Mouse (Mus musculus): ENCODE measurements around the gene Plekhm3. TPM values are rescaled to one million over a fixed set of nuclear protein-coding genes. Genes with fewer than 3 reads are reported as not detected.

Plekhm3 gene
- total and polyA plus RNA-seq, 3 experiments = 3.0 to 25.8 (median 8.0) TPM

DNA sequence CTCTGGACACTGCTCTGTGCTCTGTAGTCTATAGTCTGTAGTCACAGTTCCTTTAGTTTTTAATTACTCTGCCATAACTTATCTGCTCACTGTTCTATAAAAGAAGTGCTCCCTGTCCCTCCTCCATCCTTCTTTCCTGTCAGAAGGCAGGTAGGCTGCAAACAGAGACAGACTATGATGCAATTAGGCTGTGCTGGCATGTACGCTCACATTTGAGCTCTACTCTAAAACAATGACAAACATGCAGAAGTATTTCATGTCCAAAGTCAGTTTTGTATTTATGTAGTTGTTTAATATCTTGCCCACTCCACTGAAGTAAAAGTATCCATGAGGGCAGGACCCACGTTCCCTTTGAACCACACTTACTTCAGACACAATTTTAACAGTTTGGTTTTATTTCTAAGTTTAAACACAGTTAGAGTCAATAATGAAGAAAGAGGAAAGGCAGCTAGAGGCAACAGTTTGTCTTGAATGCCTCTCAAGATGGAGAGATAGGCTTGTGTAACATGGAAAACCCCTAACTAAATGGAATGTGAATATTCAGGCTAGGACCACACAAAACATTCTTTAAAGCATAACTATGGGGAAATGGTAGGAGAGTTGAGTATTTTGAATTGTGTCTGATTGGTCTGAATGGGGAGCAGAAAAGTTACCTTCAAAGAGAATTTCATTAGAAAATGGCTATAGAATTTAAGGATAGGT, 69.0 kb downstream of the Plekhm3 start:
- Histone ChIP-seq H3K36me3 (replicated peaks) (peaks cover 16% of the 10 kb centered on the region), H3K9me3 (replicated peaks) (no peaks in the 10 kb centered on the region), H3K4me1 (ENCODE audit: insufficient read depth, low read depth, low read length) (peaks cover 4% of the 10 kb centered on the region), H3K27me3 (ENCODE audit: insufficient read depth, low read length) (no peaks in the 10 kb centered on the region), H3K4me3 (ENCODE audit: low read depth, low read length) (no peak overlapping the region)
- TF ChIP-seq TAL1 (conservative IDR thresholded peaks at IDR 0.05; ENCODE audit: low read depth, low read length) = no peak
- no peak for TF ChIP-seq GATA1 (IDR thresholded peaks at IDR 0.05; ENCODE audit: borderline replicate concordance, low read length)
- no peak for TF ChIP-seq CTCF (IDR thresholded peaks at IDR 0.05; ENCODE audit: low read depth, low read length)
- no peak for TF ChIP-seq POLR2AphosphoS5 (IDR thresholded peaks at IDR 0.05; ENCODE audit: insufficient replicate concordance, low read depth, low read length)
- no peak for TF ChIP-seq GATA2 (IDR thresholded peaks at IDR 0.05; ENCODE audit: borderline replicate concordance, low read depth, low read length)
- no peak for DNase-seq (ENCODE audit: low spot score)
- no peak for ATAC-seq (ENCODE audit: extremely low read depth, insufficient number of reproducible peaks, low FRiP score, poor library complexity, severe bottlenecking)

DNA sequence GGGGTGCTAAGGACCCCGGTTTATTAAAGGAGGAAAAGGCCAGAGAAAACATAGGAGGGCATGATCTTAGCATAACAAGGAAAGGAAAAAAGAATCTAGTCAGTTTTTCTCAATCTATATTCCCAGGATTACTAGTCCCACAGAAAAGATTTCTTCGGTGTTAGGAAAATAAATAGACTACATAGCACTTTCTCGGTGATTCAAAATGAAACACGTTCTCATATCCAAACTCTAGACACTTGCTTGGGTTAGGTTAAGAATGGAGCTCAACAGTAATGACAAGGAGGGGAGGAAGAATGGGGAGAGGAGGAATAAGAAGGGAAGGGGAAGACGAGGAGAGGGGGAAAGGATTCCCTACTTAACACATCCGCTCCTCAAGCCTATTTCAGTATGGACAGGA, 69.9 kb downstream of the Plekhm3 start:
- H3K36me3 ChIP-seq (replicated peaks) = peaks cover 16% of the 10 kb centered on the region
- ATAC-seq (ENCODE audit: extremely low read depth, insufficient number of reproducible peaks, low FRiP score, poor library complexity, severe bottlenecking) = no peak
- DNase-seq (ENCODE audit: low spot score) = no peak
- H3K27me3 ChIP-seq (ENCODE audit: insufficient read depth, low read length) = no peaks in the 10 kb centered on the region
- peaks cover 4% of the 10 kb centered on the region for H3K4me1 ChIP-seq (ENCODE audit: insufficient read depth, low read depth, low read length)
- TF ChIP-seq TAL1 (conservative IDR thresholded peaks at IDR 0.05; ENCODE audit: low read depth, low read length) (no peak), CTCF (IDR thresholded peaks at IDR 0.05; ENCODE audit: low read depth, low read length) (no peak), GATA2 (IDR thresholded peaks at IDR 0.05; ENCODE audit: borderline replicate concordance, low read depth, low read length) (no peak), GATA1 (IDR thresholded peaks at IDR 0.05; ENCODE audit: borderline replicate concordance, low read length) (no peak), POLR2AphosphoS5 (IDR thresholded peaks at IDR 0.05; ENCODE audit: insufficient replicate concordance, low read depth, low read length) (no peak)
- H3K4me3 ChIP-seq (ENCODE audit: low read depth, low read length) = no peak overlapping the region
- H3K9me3 ChIP-seq (replicated peaks) = no peaks in the 10 kb centered on the region

DNA sequence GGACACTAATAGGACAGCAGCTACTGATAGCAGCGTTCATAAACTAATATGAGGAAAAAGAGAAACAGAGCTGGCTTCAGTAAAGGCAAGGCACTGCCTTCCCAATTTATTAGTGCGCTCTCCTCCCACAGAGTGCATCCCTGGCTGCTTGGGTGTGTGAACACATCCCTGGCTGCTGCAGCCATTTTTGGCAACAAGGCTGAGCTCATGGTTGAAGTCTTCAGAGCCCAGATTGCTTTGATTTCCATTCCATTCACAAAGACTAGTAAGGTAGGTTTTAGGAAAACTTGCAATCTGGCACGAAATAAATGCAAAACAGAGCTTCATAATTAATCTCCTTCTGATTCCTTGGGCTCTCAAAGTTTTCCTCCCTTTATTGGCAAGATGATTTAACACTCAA, 71.3 kb downstream of the Plekhm3 start:
- Histone ChIP-seq H3K36me3 (replicated peaks) (peaks cover 17% of the 10 kb centered on the region), H3K4me3 (ENCODE audit: low read depth, low read length) (no peak overlapping the region), H3K4me1 (ENCODE audit: insufficient read depth, low read depth, low read length) (peaks cover 4% of the 10 kb centered on the region), H3K9me3 (replicated peaks) (no peaks in the 10 kb centered on the region), H3K27me3 (ENCODE audit: insufficient read depth, low read length) (no peaks in the 10 kb centered on the region)
- DNase-seq (ENCODE audit: low spot score) (no peak), ATAC-seq (ENCODE audit: extremely low read depth, insufficient number of reproducible peaks, low FRiP score, poor library complexity, severe bottlenecking) (no peak)
- TF ChIP-seq TAL1 (conservative IDR thresholded peaks at IDR 0.05; ENCODE audit: low read depth, low read length) = no peak
- TF ChIP-seq GATA2 (IDR thresholded peaks at IDR 0.05; ENCODE audit: borderline replicate concordance, low read depth, low read length) = no peak
- TF ChIP-seq POLR2AphosphoS5 (IDR thresholded peaks at IDR 0.05; ENCODE audit: insufficient replicate concordance, low read depth, low read length) = no peak
- TF ChIP-seq CTCF (IDR thresholded peaks at IDR 0.05; ENCODE audit: low read depth, low read length) = no peak
- TF ChIP-seq GATA1 (IDR thresholded peaks at IDR 0.05; ENCODE audit: borderline replicate concordance, low read length) = no peak

DNA sequence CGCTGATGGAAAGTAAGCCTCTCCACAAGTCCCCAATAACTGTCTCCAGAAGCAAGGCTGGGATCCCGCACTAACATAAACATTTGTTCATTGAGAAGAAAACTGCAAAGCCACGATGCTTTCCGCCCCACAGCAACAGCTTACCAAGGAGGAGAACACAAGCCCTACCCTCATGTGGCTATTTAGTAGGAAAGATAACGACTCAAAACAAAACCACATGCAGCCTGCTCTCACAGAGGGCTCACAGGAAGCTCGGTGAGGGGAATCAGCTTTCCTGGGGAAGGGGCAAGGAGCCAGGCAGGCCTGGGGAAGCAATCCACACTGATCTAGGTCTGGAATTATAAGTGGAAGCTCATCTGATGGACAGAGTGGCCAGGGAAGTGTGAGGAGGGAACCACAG, 72.6 kb downstream of the Plekhm3 start:
- peaks cover 4% of the 10 kb centered on the region for H3K4me1 ChIP-seq (ENCODE audit: insufficient read depth, low read depth, low read length)
- ATAC-seq (ENCODE audit: extremely low read depth, insufficient number of reproducible peaks, low FRiP score, poor library complexity, severe bottlenecking) (no peak), DNase-seq (ENCODE audit: low spot score) (no peak)
- H3K36me3 ChIP-seq (replicated peaks) = peaks cover 13% of the 10 kb centered on the region
- no peak overlapping the region for H3K4me3 ChIP-seq (ENCODE audit: low read depth, low read length)
- H3K9me3 ChIP-seq (replicated peaks) = no peaks in the 10 kb centered on the region
- no peaks in the 10 kb centered on the region for H3K27me3 ChIP-seq (ENCODE audit: insufficient read depth, low read length)
- no peak for TF ChIP-seq GATA1 (IDR thresholded peaks at IDR 0.05; ENCODE audit: borderline replicate concordance, low read length)
- TF ChIP-seq CTCF (IDR thresholded peaks at IDR 0.05; ENCODE audit: low read depth, low read length) = no peak
- no peak for TF ChIP-seq GATA2 (IDR thresholded peaks at IDR 0.05; ENCODE audit: borderline replicate concordance, low read depth, low read length)
- no peak for TF ChIP-seq TAL1 (conservative IDR thresholded peaks at IDR 0.05; ENCODE audit: low read depth, low read length)
- TF ChIP-seq POLR2AphosphoS5 (IDR thresholded peaks at IDR 0.05; ENCODE audit: insufficient replicate concordance, low read depth, low read length) = no peak

DNA sequence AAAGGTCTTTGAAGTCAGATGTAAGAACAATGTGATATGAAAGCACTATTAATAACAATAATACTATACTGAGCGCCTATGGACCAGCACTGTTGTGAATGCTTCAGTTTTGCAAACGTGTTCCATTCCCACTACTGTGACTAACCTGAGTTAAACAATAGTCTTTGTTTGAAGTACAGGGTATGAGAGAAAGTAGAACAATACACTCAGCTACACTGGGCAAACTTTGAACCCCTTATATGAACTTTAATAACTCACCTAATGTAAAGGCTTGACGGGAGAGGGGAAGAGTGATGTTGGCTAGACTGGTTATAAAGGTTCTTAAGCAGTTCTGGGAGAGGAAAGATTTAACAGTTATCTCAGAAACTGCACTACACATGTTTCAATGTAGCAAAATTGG, 76.0 kb downstream of the Plekhm3 start:
- Histone ChIP-seq H3K4me1 (ENCODE audit: insufficient read depth, low read depth, low read length) (peaks cover 14% of the 10 kb centered on the region), H3K4me3 (ENCODE audit: low read depth, low read length) (no peak overlapping the region), H3K9me3 (replicated peaks) (no peaks in the 10 kb centered on the region), H3K36me3 (replicated peaks) (peaks cover 17% of the 10 kb centered on the region), H3K27me3 (ENCODE audit: insufficient read depth, low read length) (no peaks in the 10 kb centered on the region)
- ATAC-seq (ENCODE audit: extremely low read depth, insufficient number of reproducible peaks, low FRiP score, poor library complexity, severe bottlenecking) = no peak
- no peak for DNase-seq (ENCODE audit: low spot score)
- TF ChIP-seq POLR2AphosphoS5 (IDR thresholded peaks at IDR 0.05; ENCODE audit: insufficient replicate concordance, low read depth, low read length) (no peak), CTCF (IDR thresholded peaks at IDR 0.05; ENCODE audit: low read depth, low read length) (no peak), GATA1 (IDR thresholded peaks at IDR 0.05; ENCODE audit: borderline replicate concordance, low read length) (no peak), GATA2 (IDR thresholded peaks at IDR 0.05; ENCODE audit: borderline replicate concordance, low read depth, low read length) (no peak)

DNA sequence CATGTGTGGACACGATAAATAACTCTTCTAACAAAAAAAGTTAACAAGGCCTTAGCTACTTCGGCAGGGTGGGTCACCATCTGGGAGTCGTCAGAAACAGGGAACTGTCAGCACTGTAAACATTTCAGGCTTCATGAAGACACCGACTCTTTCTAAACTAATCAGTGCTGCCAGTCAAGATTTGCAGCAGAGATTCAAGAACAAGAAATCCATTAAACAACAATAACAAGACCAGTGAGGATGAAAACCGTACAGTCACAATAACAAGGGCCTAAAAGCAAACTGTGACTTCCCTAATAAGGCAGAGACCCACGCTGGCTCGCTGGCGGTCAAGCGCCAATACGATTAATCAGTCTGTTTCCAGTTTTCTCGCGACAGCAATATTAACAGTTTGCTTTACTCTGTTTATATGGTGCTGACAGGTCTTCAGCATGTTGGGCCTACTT, 77.8 kb downstream of the Plekhm3 start:
- Histone ChIP-seq H3K9me3 (replicated peaks) (no peaks in the 10 kb centered on the region), H3K27me3 (ENCODE audit: insufficient read depth, low read length) (no peaks in the 10 kb centered on the region), H3K36me3 (replicated peaks) (peaks cover 16% of the 10 kb centered on the region), H3K4me3 (ENCODE audit: low read depth, low read length) (no peak overlapping the region), H3K4me1 (ENCODE audit: insufficient read depth, low read depth, low read length) (peaks cover 11% of the 10 kb centered on the region)
- no peak for ATAC-seq (ENCODE audit: extremely low read depth, insufficient number of reproducible peaks, low FRiP score, poor library complexity, severe bottlenecking)
- TF ChIP-seq GATA1 (IDR thresholded peaks at IDR 0.05; ENCODE audit: borderline replicate concordance, low read length) (no peak), TAL1 (conservative IDR thresholded peaks at IDR 0.05; ENCODE audit: low read depth, low read length) (no peak), CTCF (IDR thresholded peaks at IDR 0.05; ENCODE audit: low read depth, low read length) (no peak), POLR2AphosphoS5 (IDR thresholded peaks at IDR 0.05; ENCODE audit: insufficient replicate concordance, low read depth, low read length) (no peak)
- DNase-seq (ENCODE audit: low spot score) = no peak

Data from G1E (cell line).